Mouse (Mus musculus) C2C12 (cell line): ENCODE measurements around the gene Samd14.

Experiments used
- CEBPB ChIP-seq: IDR thresholded peaks from one replicate; pipeline ENCODE4 v1.6.1; 2011; ENCODE audit warnings: low read depth, mild to moderate bottlenecking, control low read depth, moderate library complexity
- CTCF ChIP-seq: IDR thresholded peaks from one replicate; pipeline ENCODE4 v1.5.1; 2011; ENCODE audit not compliant: control insufficient read depth, insufficient read depth, insufficient read length
- FOSL1 ChIP-seq: IDR thresholded peaks from one replicate; pipeline ENCODE4 v1.8.0; 2011; ENCODE audit warnings: mild to moderate bottlenecking, low read length; ENCODE audit not compliant: poor library complexity, insufficient read depth, severe bottlenecking
- MAX ChIP-seq: IDR thresholded peaks from one replicate; pipeline ENCODE4 v1.6.1; 2011; ENCODE audit warnings: mild to moderate bottlenecking, control low read depth
- MYOG ChIP-seq: IDR thresholded peaks from one replicate; pipeline ENCODE4 v1.6.1; 2011; ENCODE audit not compliant: control insufficient read depth, insufficient read length; ENCODE audit errors: extremely low read depth
- USF1 ChIP-seq: IDR thresholded peaks from one replicate; pipeline ENCODE4 v1.6.1; 2011; ENCODE audit warnings: low read depth, mild to moderate bottlenecking, control low read depth, moderate library complexity

DNA sequence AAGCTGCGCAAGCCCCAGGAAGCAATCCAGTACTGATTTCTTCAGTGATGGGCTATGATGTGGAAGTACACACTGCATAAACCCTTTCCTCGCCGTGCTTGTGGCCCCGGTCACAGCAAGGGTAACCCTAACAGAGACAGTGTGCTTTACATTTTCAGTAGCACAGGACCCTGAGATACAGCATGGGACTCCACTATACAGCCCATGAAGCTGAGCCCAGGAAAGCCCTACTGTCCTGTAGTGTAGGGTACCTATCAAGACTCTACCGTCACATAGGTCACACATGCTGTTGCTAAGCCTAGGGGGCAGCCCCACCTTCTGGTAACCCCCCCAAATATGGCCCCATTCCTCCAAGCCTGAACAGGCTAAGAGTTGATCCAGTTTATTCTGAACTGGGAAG lies 26.8 kb downstream of the Samd14 start:
- TF ChIP-seq MYOG (no peak), MAX (no peak), CTCF (no peak), USF1 (no peak), FOSL1 (no peak), CEBPB (no peak)
